Mouse (Mus musculus): ENCODE results near the gene Fancc. TPM values are rescaled to one million over a fixed set of nuclear protein-coding genes. Genes with fewer than 3 reads are reported as not detected.

Fancc gene
- polyA plus RNA-seq, 1 experiment from 2014 or later = 13.7 TPM

- H3K9me3 ChIP-seq (replicated peaks) = no peaks in the 10 kb centered on the region
- H3K9ac ChIP-seq = no peak overlapping the region
- H3K27ac ChIP-seq = no peak overlapping the region
- no peak overlapping the region for H3K4me2 ChIP-seq
- peaks cover 57% of the 10 kb centered on the region for H3K4me1 ChIP-seq
- no peaks in the 10 kb centered on the region for H3K27me3 ChIP-seq
- no peak overlapping the region for H3K4me3 ChIP-seq
- ATAC-seq = no peak
- 77% methylated on average over 5 of the region's 5 CpGs for WGBS
- H3K36me3 ChIP-seq (ENCODE audit: poor library complexity, severe bottlenecking) = no peaks in the 10 kb centered on the region
Measured at GRCm38 (mm10) chr13:63243586-63243985, 253.5 kb downstream of the Fancc start.

GRCm38 (mm10) chr13:63242401-63243192, 254.5 kb downstream of the Fancc start:
- no peaks in the 10 kb centered on the region for H3K27me3 ChIP-seq
- H3K27ac ChIP-seq = no peak overlapping the region
- H3K4me1 ChIP-seq = peaks cover 57% of the 10 kb centered on the region
- H3K4me3 ChIP-seq = no peak overlapping the region
- no peak overlapping the region for H3K4me2 ChIP-seq
- no peak for ATAC-seq
- H3K9ac ChIP-seq = no peak overlapping the region
- WGBS = 84% methylated on average over 10 of the region's 10 CpGs
- no peaks in the 10 kb centered on the region for H3K36me3 ChIP-seq (ENCODE audit: poor library complexity, severe bottlenecking)
- H3K9me3 ChIP-seq (replicated peaks) = no peaks in the 10 kb centered on the region

- ATAC-seq = no peak
- Histone ChIP-seq H3K4me1 (peaks cover 56% of the 10 kb centered on the region), H3K4me2 (peak overlapping the region; percentile 89; the same call in 1 of the 2 replicates), H3K27me3 (no peaks in the 10 kb centered on the region), H3K9ac (no peak overlapping the region), H3K9me3 (replicated peaks) (no peaks in the 10 kb centered on the region), H3K36me3 (ENCODE audit: poor library complexity, severe bottlenecking) (no peaks in the 10 kb centered on the region), H3K4me3 (no peak overlapping the region), H3K27ac (no peak overlapping the region)
- 89% methylated on average over 3 of the region's 3 CpGs for WGBS
Measured at GRCm38 (mm10) chr13:63241665-63242064, 255.4 kb downstream of the Fancc start.

GRCm38 (mm10) chr13:63240835-63241234, 256.2 kb downstream of the Fancc start:
- Histone ChIP-seq H3K4me2 (peak overlapping the region; percentile 89), H3K9ac (peak overlapping the region; percentile 81; the same call in 1 of the 2 replicates), H3K4me3 (peak overlapping the region; percentile 72), H3K36me3 (ENCODE audit: poor library complexity, severe bottlenecking) (no peaks in the 10 kb centered on the region), H3K27me3 (no peaks in the 10 kb centered on the region), H3K4me1 (peaks cover 49% of the 10 kb centered on the region), H3K27ac (no peak overlapping the region), H3K9me3 (replicated peaks) (no peaks in the 10 kb centered on the region)
- WGBS = 41% methylated on average over 5 of the region's 5 CpGs
- no peak for ATAC-seq

GRCm38 (mm10) chr13:63239877-63240671, 257.0 kb downstream of the Fancc start:
- H3K27me3 ChIP-seq = no peaks in the 10 kb centered on the region
- ATAC-seq = peak; percentile 87
- H3K9me3 ChIP-seq (replicated peaks) = no peaks in the 10 kb centered on the region
- under 1% methylated on average over 51 of the region's 51 CpGs for WGBS
- H3K4me2 ChIP-seq = peak overlapping the region; percentile 89
- peak overlapping the region; percentile 81 for H3K9ac ChIP-seq
- peak overlapping the region; percentile 72 for H3K4me3 ChIP-seq
- peak overlapping the region; percentile 54 for H3K27ac ChIP-seq
- H3K4me1 ChIP-seq = peaks cover 41% of the 10 kb centered on the region
- no peaks in the 10 kb centered on the region for H3K36me3 ChIP-seq (ENCODE audit: poor library complexity, severe bottlenecking)

- H3K36me3 ChIP-seq (ENCODE audit: poor library complexity, severe bottlenecking) = no peaks in the 10 kb centered on the region
- H3K4me2 ChIP-seq = peak overlapping the region; percentile 89
- no peaks in the 10 kb centered on the region for H3K9me3 ChIP-seq (replicated peaks)
- WGBS = 3% methylated on average over 11 of the region's 11 CpGs
- peak; percentile 66 for ATAC-seq
- H3K9ac ChIP-seq = peak overlapping the region; percentile 81
- H3K27me3 ChIP-seq = no peaks in the 10 kb centered on the region
- peak overlapping the region; percentile 72 for H3K4me3 ChIP-seq
- peak overlapping the region; percentile 54 for H3K27ac ChIP-seq
- H3K4me1 ChIP-seq = peaks cover 35% of the 10 kb centered on the region
Measured at GRCm38 (mm10) chr13:63239301-63239804, 257.7 kb downstream of the Fancc start.

GRCm38 (mm10) chr13:63238045-63238444, 259.0 kb downstream of the Fancc start:
- Histone ChIP-seq H3K4me2 (no peak overlapping the region), H3K9ac (no peak overlapping the region), H3K4me3 (no peak overlapping the region), H3K9me3 (replicated peaks) (no peaks in the 10 kb centered on the region), H3K36me3 (ENCODE audit: poor library complexity, severe bottlenecking) (no peaks in the 10 kb centered on the region), H3K27me3 (no peaks in the 10 kb centered on the region), H3K4me1 (peaks cover 26% of the 10 kb centered on the region), H3K27ac (no peak overlapping the region)
- WGBS = 93% methylated on average over 7 of the region's 7 CpGs
- no peak for ATAC-seq

GRCm38 (mm10) chr13:63236159-63236893, 260.8 kb downstream of the Fancc start:
- ATAC-seq = no peak
- Histone ChIP-seq H3K4me1 (peaks cover 17% of the 10 kb centered on the region), H3K4me2 (no peak overlapping the region), H3K4me3 (no peak overlapping the region), H3K27ac (no peak overlapping the region), H3K9me3 (replicated peaks) (no peaks in the 10 kb centered on the region), H3K9ac (no peak overlapping the region), H3K36me3 (ENCODE audit: poor library complexity, severe bottlenecking) (no peaks in the 10 kb centered on the region), H3K27me3 (no peaks in the 10 kb centered on the region)
- 58% methylated on average over 5 of the region's 5 CpGs for WGBS

GRCm38 (mm10) chr13:63235551-63235950, 261.5 kb downstream of the Fancc start:
- WGBS = 83% methylated on average over 3 of the region's 3 CpGs
- Histone ChIP-seq H3K9ac (no peak overlapping the region), H3K27me3 (no peaks in the 10 kb centered on the region), H3K4me3 (no peak overlapping the region), H3K36me3 (ENCODE audit: poor library complexity, severe bottlenecking) (no peaks in the 10 kb centered on the region), H3K4me2 (no peak overlapping the region), H3K4me1 (peaks cover 10% of the 10 kb centered on the region), H3K27ac (no peak overlapping the region), H3K9me3 (replicated peaks) (no peaks in the 10 kb centered on the region)
- ATAC-seq = no peak

Data from forebrain, embryonic 13.5 days (tissue).